Mouse (Mus musculus) olfactory bulb, adult 2 months (tissue): ENCODE measurements around the gene Hnrnph2. TPM values are rescaled to one million over a fixed set of nuclear protein-coding genes. Genes with fewer than 3 reads are reported as not detected.

Source experiments
- H3K27ac ChIP-seq: fragments of 200-500 bp; 2 replicates; pipeline ENCODE4 v1.5.1; 2012; ENCODE audit warnings: low read depth, low read length; ENCODE audit not compliant: insufficient read depth
- H3K4me1 ChIP-seq: fragments of 200-500 bp; 2 replicates; pipeline ENCODE4 v1.6.1; 2012; ENCODE audit warnings: low read length; ENCODE audit not compliant: control insufficient read depth, insufficient read depth
- H3K4me3 ChIP-seq: fragments of 200-500 bp; 2 replicates; pipeline ENCODE4 v1.5.1; 2012; ENCODE audit warnings: mild to moderate bottlenecking, low read depth, low read length, moderate library complexity; ENCODE audit not compliant: insufficient read depth
- CTCF ChIP-seq: fragments of 200-500 bp; IDR thresholded peaks from 2 replicates; pipeline ENCODE4 v1.5.1; 2012; ENCODE audit warnings: low read depth, mild to moderate bottlenecking, low read length, moderate library complexity; ENCODE audit not compliant: insufficient read depth
- POLR2A ChIP-seq: fragments of 200-500 bp; IDR thresholded peaks from 2 replicates; pipeline ENCODE4 v1.6.1; 2012; ENCODE audit warnings: mild to moderate bottlenecking, low read depth, low read length, moderate library complexity; ENCODE audit not compliant: insufficient read depth
- WGBS: fragments of 180-500 bp; shearing (Covaris S2); methylation state at CpG from one replicate; pipeline ENCODE4 v1.1.7; 2018; 5-methylcytosine and 5-hydroxymethylcytosine counted together
- polyA plus RNA-seq: library from polyadenylated mRNA; stranded (reverse); fragments of >200 nt; gene quantifications from 2 replicates; pipeline ENCODE4 v1.2.4, GENCODE M21; 2012; ENCODE audit warnings: low replicate concordance; ENCODE audit not compliant: missing spikeins, insufficient read depth, insufficient read length

The Hnrnph2 gene
- polyA plus RNA-seq, 1 experiment = not detected

DNA sequence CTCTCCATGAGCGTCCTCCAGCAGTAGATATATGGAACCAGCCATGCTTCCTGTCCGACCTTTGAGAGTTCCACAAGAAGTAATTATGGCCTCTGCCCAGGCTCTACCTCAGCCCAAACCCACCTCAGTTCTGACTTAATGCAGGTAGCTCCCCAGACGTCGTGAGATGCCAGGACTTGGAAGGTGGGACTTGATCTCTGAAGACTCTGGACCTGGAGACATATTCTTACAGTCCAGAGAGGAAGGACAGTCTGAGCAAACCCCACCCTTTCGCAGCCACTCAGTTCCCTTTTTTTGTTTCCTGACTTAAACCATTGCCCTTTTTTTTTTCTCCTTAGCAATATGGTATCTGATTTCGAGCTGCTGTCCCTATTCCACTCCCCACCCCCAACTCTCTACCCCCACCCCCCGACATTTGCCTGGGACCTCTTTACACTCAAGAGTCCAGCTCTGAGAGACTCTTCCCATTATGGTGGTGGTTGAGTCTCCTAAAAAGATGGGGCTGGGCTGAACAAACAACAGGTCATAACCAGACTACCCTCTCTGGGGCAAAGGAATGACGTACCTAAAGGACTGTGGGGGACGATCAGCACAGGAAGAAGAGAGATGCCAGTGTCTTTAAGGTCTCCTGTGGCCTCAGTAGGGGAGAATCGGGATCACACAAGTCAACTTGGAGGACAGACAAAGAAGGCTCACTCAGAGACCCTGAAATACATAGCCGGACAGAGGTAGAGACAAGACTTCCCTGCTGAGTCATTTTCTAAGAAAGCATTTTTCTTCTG lies 17.9 kb upstream of the Hnrnph2 start, which contains the start of gene Btk:
TSS of gene Btk (minus strand) at position 683 of the 782 bp plus-strand sequence.
- H3K4me1 ChIP-seq = no peaks in the 10 kb centered on the region
- no peak for TF ChIP-seq POLR2A
- no peak within 1 kb of the TSS for H3K27ac ChIP-seq
- WGBS = 85% methylated on average over 11 of the region's 11 CpGs
- no peak within 1 kb of the TSS for H3K4me3 ChIP-seq

DNA sequence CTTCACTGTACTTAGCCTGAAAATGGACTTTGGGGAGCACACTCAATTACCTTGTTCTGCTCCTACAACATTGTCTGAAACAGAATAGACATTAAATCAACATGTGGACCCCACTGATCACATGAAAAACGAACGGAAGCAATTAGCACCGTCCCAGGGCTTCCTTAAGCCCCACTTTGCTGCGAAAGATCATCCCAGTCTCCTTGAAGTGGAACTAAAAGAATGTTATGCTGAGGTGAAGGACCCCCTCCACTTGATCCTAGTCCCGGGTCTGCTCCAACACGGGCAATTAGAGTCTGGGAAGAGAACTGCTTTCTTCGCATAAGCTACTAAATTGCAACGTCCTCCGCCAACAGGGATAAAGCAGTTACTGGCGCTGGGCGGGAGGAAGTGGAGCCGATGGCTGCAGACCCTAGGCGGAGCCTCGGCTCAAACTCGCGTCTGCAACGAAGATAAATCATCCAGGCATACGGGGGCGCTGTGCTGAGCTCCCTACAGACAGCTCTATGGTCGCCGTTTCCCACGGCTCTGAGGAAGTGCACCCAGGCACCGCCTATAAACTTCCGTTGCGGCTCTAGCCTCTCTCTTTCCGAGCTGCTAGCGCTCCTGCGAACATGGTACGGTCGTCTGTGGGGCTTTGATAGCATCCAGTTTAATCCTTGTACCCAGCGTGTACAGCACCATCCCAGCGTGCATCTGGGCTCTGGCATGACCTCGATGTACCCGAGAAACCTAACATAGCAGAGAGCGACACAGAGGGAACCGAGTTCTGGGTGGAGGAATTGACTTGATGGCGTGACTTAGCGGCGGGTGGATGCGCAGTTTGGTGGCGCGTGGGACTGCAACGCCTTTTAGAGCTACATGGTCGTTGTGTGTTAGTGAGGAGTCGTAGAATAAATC lies 15.6 kb upstream of the Hnrnph2 start, which contains the start of gene Rpl36a:
TSS of gene Rpl36a (plus strand) at position 552 of the 900 bp plus-strand sequence.
- H3K4me1 ChIP-seq = no peaks in the 10 kb centered on the region
- TF ChIP-seq POLR2A (peak; percentile 82), CTCF (no peak)
- WGBS = 16% methylated on average over 45 of the region's 45 CpGs
- H3K4me3 ChIP-seq = peak within 1 kb of the TSS; percentile 56
- peak within 1 kb of the TSS; percentile 58 for H3K27ac ChIP-seq

DNA sequence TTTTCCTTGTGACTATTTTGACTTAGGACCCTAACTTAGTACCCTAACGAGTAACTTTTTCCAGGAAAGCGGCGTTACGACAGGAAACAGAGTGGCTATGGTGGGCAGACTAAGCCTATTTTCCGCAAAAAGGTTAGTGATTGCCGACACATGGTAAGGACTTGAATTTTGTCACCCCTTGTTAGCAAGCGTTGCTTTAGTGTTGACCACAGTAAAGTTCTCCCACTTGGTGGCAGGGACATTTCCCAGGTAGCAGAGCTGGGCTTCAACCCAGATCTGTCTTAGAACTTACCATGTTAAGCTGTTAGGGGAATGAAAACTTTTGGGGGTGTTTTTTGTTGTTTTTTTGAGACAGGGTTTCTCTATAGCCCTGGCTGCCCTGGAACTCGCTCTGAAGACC lies 14.5 kb upstream of the Hnrnph2 start:
- Histone ChIP-seq H3K4me1 (no peaks in the 10 kb centered on the region), H3K27ac (no peak overlapping the region), H3K4me3 (no peak overlapping the region)
- WGBS = 33% methylated on average over 8 of the region's 8 CpGs
- no peak for TF ChIP-seq POLR2A
- TF ChIP-seq CTCF = no peak

GRCm38 (mm10) chrX:134588261-134588660 lies 12.7 kb upstream of the Hnrnph2 start:
- no peaks in the 10 kb centered on the region for H3K4me1 ChIP-seq
- H3K27ac ChIP-seq = no peak overlapping the region
- no peak overlapping the region for H3K4me3 ChIP-seq
- TF ChIP-seq POLR2A (no peak), CTCF (no peak)
- 81% methylated on average over 4 of the region's 4 CpGs for WGBS

GRCm38 (mm10) chrX:134588997-134589396 lies 12.0 kb upstream of the Hnrnph2 start:
- 90% methylated on average over 3 of the region's 3 CpGs for WGBS
- H3K27ac ChIP-seq = no peak overlapping the region
- H3K4me3 ChIP-seq = no peak overlapping the region
- no peak for TF ChIP-seq POLR2A
- H3K4me1 ChIP-seq = no peaks in the 10 kb centered on the region

GRCm38 (mm10) chrX:134589836-134590235 lies 11.1 kb upstream of the Hnrnph2 start:
- no peak overlapping the region for H3K27ac ChIP-seq
- H3K4me3 ChIP-seq = no peak overlapping the region
- WGBS = 67% methylated on average over 5 of the region's 5 CpGs
- H3K4me1 ChIP-seq = no peaks in the 10 kb centered on the region
- no peak for TF ChIP-seq CTCF
- no peak for TF ChIP-seq POLR2A

DNA sequence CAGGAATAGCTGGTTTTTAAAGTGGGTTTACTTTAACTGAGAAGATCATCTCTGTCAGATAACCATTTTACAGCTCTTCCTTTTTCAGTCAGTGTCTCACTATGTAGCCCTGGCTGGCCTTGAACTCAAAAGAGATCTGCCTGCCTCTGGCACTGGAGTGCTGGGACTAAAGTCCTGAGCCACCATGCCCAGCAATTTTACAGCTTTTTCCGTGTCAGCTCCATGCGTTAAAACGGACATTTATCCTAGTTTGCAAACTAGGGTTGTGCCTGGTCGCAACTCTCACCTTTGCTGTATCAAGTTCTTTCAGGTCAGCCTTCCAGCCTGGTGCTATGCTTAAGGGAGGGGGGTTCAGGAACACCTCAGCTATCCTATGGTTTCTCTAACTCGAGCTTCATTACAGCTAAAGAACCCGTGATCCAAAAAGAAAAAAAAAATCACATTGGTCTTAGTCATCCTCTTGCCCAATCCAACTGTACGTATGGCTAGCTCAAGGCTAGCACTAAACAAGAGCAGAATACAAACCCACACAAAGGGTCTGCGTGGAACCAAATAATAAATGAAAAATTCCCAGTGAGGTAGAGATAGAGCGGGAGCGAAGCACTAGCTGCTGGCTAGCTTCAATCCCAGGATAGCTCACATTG lies 935 bp upstream of the Hnrnph2 start:
- WGBS = 24% methylated on average over 10 of the region's 10 CpGs
- Histone ChIP-seq H3K27ac (peak overlapping the region; percentile 50; the same call in 1 of the 2 replicates), H3K4me3 (peak overlapping the region; percentile 35; the same call in 1 of the 2 replicates), H3K4me1 (0 out of 2 replicates have a peak, but pooled peaks cover 3% of the 10 kb centered on the region)
- TF ChIP-seq POLR2A = no peak
- no peak for TF ChIP-seq CTCF

DNA sequence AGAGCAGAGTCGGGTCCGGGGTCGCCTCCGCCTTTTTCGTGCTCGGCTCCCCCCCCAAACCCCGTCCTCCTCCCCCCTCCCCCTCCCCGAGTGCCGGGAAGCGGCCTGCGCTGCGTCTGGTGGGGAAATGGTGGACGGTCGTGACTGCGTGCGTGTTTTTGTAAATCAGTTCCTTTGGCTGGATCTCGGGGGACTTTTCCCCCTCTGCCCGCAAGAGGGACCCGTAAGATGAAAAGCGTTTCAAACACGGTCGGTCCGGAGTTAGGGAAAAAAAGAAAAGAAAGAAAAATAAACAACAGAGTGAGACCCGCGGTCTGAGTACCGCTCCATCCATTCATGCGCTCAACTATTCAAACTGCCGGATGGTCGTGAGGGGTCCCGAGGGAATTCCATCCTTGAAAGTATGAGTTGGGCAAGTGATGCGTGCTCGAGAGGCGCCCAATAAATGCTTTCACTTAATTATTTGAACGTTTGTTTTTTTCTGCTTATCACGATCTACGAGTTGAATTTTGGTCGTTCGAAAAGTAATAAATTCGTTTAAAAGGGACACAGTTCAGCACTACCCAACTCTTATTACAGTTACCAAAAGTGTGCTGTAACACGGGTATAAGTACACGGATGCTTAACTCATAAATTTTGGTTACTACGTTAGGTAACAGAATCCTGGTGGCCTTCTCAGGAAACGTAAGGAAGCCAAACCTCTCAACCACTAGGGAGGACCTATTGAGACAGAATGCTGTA lies 571 bp downstream of the Hnrnph2 start:
- 17% methylated on average over 43 of the region's 43 CpGs for WGBS

More for the DNA sequence above, 571 bp downstream of the Hnrnph2 start:
- TF ChIP-seq POLR2A = no peak
- TF ChIP-seq CTCF = no peak
- Histone ChIP-seq H3K27ac (peak overlapping the region; percentile 98), H3K4me3 (peak overlapping the region; percentile 57), H3K4me1 (0 out of 2 replicates have a peak, but pooled peaks cover 3% of the 10 kb centered on the region)
